ENCODE assay signal across 9 mouse cellular contexts in genomic region chr10:30731321-30731914, GRCm38 (mm10).
DNase-seq lines count a peak whose midpoint lies in the region; ATAC-seq and TF ChIP-seq lines count a peak whose summit lies in the region.
"Had no signal": no experiment of that assay in that cellular context is flagged by ENCODE, and none has a peak within 500 bp of the region (broad histone marks: within the 10 kb centered on the region; RNA-seq: fewer than 3 reads in every experiment).

No protein-coding gene starts in this region.

- H3K9ac ChIP-seq in lung, postnatal 0 days (replicated peaks; ENCODE audit: low read depth) = no peak overlapping the region
- H3K9ac ChIP-seq in midbrain, embryonic 16.5 days (ENCODE audit: low read depth, low read length) = no peak overlapping the region
- H3K9ac ChIP-seq: limb, embryonic 13.5 days had no signal

- no peak overlapping the region for H3K4me2 ChIP-seq in lung, postnatal 0 days (replicated peaks; ENCODE audit: low read depth, low read length)
- H3K4me2 ChIP-seq in midbrain, embryonic 16.5 days (ENCODE audit: low read length) = no peak overlapping the region
- H3K4me2 ChIP-seq: limb, embryonic 13.5 days had no signal

- TF ChIP-seq POLR2A in lung, adult 2 months (IDR thresholded peaks at IDR 0.05; ENCODE audit: borderline replicate concordance, extremely low read depth, low read depth, low read length) = no peak
- no peak for TF ChIP-seq POLR2A in small intestine, adult 2 months (IDR thresholded peaks at IDR 0.05; ENCODE audit: low read depth, low read length)

- no peak overlapping the region for H3K27ac ChIP-seq in lung, postnatal 0 days (ENCODE audit: low read length)
- H3K27ac ChIP-seq in small intestine, adult 2 months (ENCODE audit: insufficient read depth, low read depth, low read length) = peak overlapping the region; percentile 80
- H3K27ac ChIP-seq in midbrain, embryonic 16.5 days (ENCODE audit: low read length) = no peak overlapping the region
- H3K27ac ChIP-seq: limb, embryonic 13.5 days had no signal

- H3K4me1 ChIP-seq in lung, postnatal 0 days (ENCODE audit: insufficient read depth, low read depth, low read length) = no peaks in the 10 kb centered on the region
- H3K4me1 ChIP-seq in lung, adult 2 months (ENCODE audit: control insufficient read depth, insufficient read depth, low read length) = peaks cover 5% of the 10 kb centered on the region
- H3K4me1 ChIP-seq in small intestine, adult 2 months (ENCODE audit: control insufficient read depth, insufficient read depth, insufficient read length, low read length) = peaks cover 4% of the 10 kb centered on the region; the same call in 1 of the 2 replicates
- H3K4me1 ChIP-seq in midbrain, embryonic 16.5 days (ENCODE audit: control insufficient read depth, insufficient read depth, low read length) = no peaks in the 10 kb centered on the region
- H3K4me1 ChIP-seq: limb, embryonic 13.5 days had no signal

- no peak for ATAC-seq in lung, postnatal 0 days
- ATAC-seq in midbrain, embryonic 16.5 days = no peak
- no peak for ATAC-seq in megakaryocyte-erythroid progenitor cell, adult 5-6 weeks (replicated peaks; ENCODE audit: low FRiP score, low TSS enrichment, poor library complexity, severe bottlenecking)

- H3K36me3 ChIP-seq in lung, postnatal 0 days (ENCODE audit: insufficient read depth, low read length) = no peaks in the 10 kb centered on the region
- H3K36me3 ChIP-seq in small intestine, adult 2 months (ENCODE audit: control insufficient read depth, insufficient read depth, low read length) = no peaks in the 10 kb centered on the region
- no peaks in the 10 kb centered on the region for H3K36me3 ChIP-seq in midbrain, embryonic 16.5 days (ENCODE audit: control insufficient read depth, insufficient read depth, low read length)
- H3K36me3 ChIP-seq: limb, embryonic 13.5 days had no signal

- no peak for TF ChIP-seq CTCF in lung, postnatal 0 days (IDR thresholded peaks at IDR 0.05)
- TF ChIP-seq CTCF in lung, adult 2 months (IDR thresholded peaks at IDR 0.05; ENCODE audit: insufficient read depth, low read length) = no peak
- TF ChIP-seq CTCF in small intestine, adult 2 months (IDR thresholded peaks at IDR 0.05; ENCODE audit: extremely low read depth, insufficient read length, insufficient replicate concordance, low read depth, low read length) = no peak

- 57% methylated on average over 3 of the region's 3 CpGs for WGBS in lung, postnatal 0 days
- WGBS in lung, adult 2 months = 39% methylated on average over 3 of the region's 3 CpGs
- 31% methylated on average over 3 of the region's 3 CpGs for WGBS in small intestine, adult 2 months
- 90% methylated on average over 3 of the region's 3 CpGs for WGBS in midbrain, embryonic 16.5 days

- H3K27me3 ChIP-seq in lung, postnatal 0 days (replicated peaks; ENCODE audit: insufficient read depth, low read length) = no peaks in the 10 kb centered on the region
- H3K27me3 ChIP-seq in small intestine, adult 2 months (ENCODE audit: control insufficient read depth, insufficient read depth, low read length) = no peaks in the 10 kb centered on the region
- H3K27me3 ChIP-seq in midbrain, embryonic 16.5 days (ENCODE audit: control insufficient read depth, insufficient read depth, low read depth, low read length) = no peaks in the 10 kb centered on the region
- H3K27me3 ChIP-seq: limb, embryonic 13.5 days had no signal

- peak; percentile 11 for DNase-seq in lung, postnatal 0 days (ENCODE audit: low spot score)
- no peak for DNase-seq in lung, adult 2 months
- peak; percentile 52 for DNase-seq in adipocyte (ENCODE audit: low spot score)
- DNase-seq in fat pad, adult 2 months (ENCODE audit: extremely low read depth, low read depth, low spot score) = peak; percentile 83
- DNase-seq: cerebellum, adult 11 months had no signal

- H3K4me3 ChIP-seq in lung, postnatal 0 days (ENCODE audit: low read depth, low read length) = no peak overlapping the region
- H3K4me3 ChIP-seq in lung, adult 2 months (replicated peaks; ENCODE audit: extremely low read depth, low read depth, low read length) = no peak overlapping the region
- H3K4me3 ChIP-seq in small intestine, adult 2 months (ENCODE audit: low read depth, low read length) = no peak overlapping the region
- H3K4me3 ChIP-seq in midbrain, embryonic 16.5 days (ENCODE audit: low read depth, low read length) = no peak overlapping the region
- H3K4me3 ChIP-seq: limb, embryonic 13.5 days had no signal

- no peaks in the 10 kb centered on the region for H3K9me3 ChIP-seq in lung, postnatal 0 days (ENCODE audit: low read length)
- no peaks in the 10 kb centered on the region for H3K9me3 ChIP-seq in midbrain, embryonic 16.5 days (replicated peaks; ENCODE audit: control insufficient read depth, low read length, poor library complexity, severe bottlenecking)
- H3K9me3 ChIP-seq: limb, embryonic 13.5 days had no signal

- no peak; the same call in 1 of the 2 replicates for TF ChIP-seq EP300 in lung, postnatal 0 days (IDR thresholded peaks at IDR 0.05)
